Mouse (Mus musculus) MEL (cell line): ENCODE data around the gene Plekhg6. TPM values are rescaled to one million over a fixed set of nuclear protein-coding genes. Genes with fewer than 3 reads are reported as not detected.

ENCODE experiments used
- DNase-seq: peaks from one replicate; pipeline ENCODE4 v3.0.0; 2011; ENCODE audit warnings: low read depth, low spot score
- H3K27ac ChIP-seq: 2 replicates; pipeline ENCODE4 v1.5.1; 2012; ENCODE audit warnings: low read depth, mild to moderate bottlenecking, control low read depth, low read length, moderate library complexity; ENCODE audit not compliant: control insufficient read depth
- H3K27me3 ChIP-seq, 2 experiments: fragments of 150-350 bp in 1 of 2; sonication (generic) in 1 of 2; 2 replicates each; pipeline ENCODE4 v1.6.1; 2012; ENCODE audit warnings: low read length in 2 of 2, mild to moderate bottlenecking in 2 of 2, improper control_type of control experiment in 1 of 2, moderate library complexity in 1 of 2; ENCODE audit not compliant: insufficient read depth in 2 of 2, control insufficient read depth in 1 of 2
- H3K36me3 ChIP-seq, 2 experiments: 2 replicates each; pipeline ENCODE4 v1.6.1; 2012 to 2014; ENCODE audit warnings: low read length in 2 of 2, improper control_type of control experiment in 1 of 2, inconsistent platforms in 1 of 2, mild to moderate bottlenecking in 1 of 2; ENCODE audit not compliant: insufficient read depth in 2 of 2, control insufficient read depth in 1 of 2
- H3K4me1 ChIP-seq, 2 experiments: fragments of 150-350 bp in 1 of 2; sonication (generic) in 1 of 2; 2 replicates each; pipeline ENCODE4 v1.6.1; 2012; ENCODE audit warnings: low read length in 2 of 2, improper control_type of control experiment in 1 of 2, mild to moderate bottlenecking in 1 of 2; ENCODE audit not compliant: insufficient read depth in 2 of 2, control insufficient read depth in 1 of 2
- H3K4me3 ChIP-seq, 2 experiments: fragments of 150-350 bp in 1 of 2; sonication (generic) in 1 of 2; 2 replicates each; pipeline ENCODE4 v1.5.1; 2012; ENCODE audit warnings: low read depth in 2 of 2, low read length in 2 of 2, mild to moderate bottlenecking in 2 of 2, moderate library complexity in 2 of 2, control low read depth in 1 of 2, improper control_type of control experiment in 1 of 2; ENCODE audit not compliant: control insufficient read depth in 1 of 2, insufficient read depth in 1 of 2
- H3K79me2 ChIP-seq: 2 replicates; pipeline ENCODE4 v1.6.1; 2012; ENCODE audit warnings: mild to moderate bottlenecking, low read length, moderate library complexity; ENCODE audit not compliant: control insufficient read depth, poor library complexity, insufficient read depth
- H3K9ac ChIP-seq: 2 replicates; pipeline ENCODE4 v1.6.1; 2012; ENCODE audit warnings: low read depth, mild to moderate bottlenecking, control low read depth, low read length, moderate library complexity; ENCODE audit not compliant: control insufficient read depth, poor library complexity, severe bottlenecking
- H3K9me3 ChIP-seq: fragments of 150-350 bp; sonication (generic); replicated peaks from 2 replicates; pipeline ENCODE4 v1.6.1; 2012; ENCODE audit warnings: mild to moderate bottlenecking, low read length, improper control_type of control experiment, moderate library complexity; ENCODE audit not compliant: insufficient read depth
- BHLHE40 ChIP-seq: IDR thresholded peaks from 2 replicates; pipeline ENCODE4 v1.6.1; 2012; ENCODE audit warnings: low read depth, mild to moderate bottlenecking, inconsistent platforms, low read length, improper control_type of control experiment, borderline replicate concordance
- CHD2 ChIP-seq: IDR thresholded peaks from 2 replicates; pipeline ENCODE4 v1.6.1; 2011; ENCODE audit warnings: low read length, improper control_type of control experiment
- E2F4 ChIP-seq: IDR thresholded peaks from 2 replicates; pipeline ENCODE4 v1.6.1; 2011; ENCODE audit warnings: low read depth, low read length, improper control_type of control experiment, borderline replicate concordance
- ELF1 ChIP-seq: IDR thresholded peaks from 2 replicates; pipeline ENCODE4 v1.6.1; 2014; ENCODE audit warnings: low read depth, mild to moderate bottlenecking, inconsistent platforms, low read length, improper control_type of control experiment, moderate library complexity
- HCFC1 ChIP-seq: IDR thresholded peaks from 2 replicates; pipeline ENCODE4 v1.6.1; 2012; ENCODE audit warnings: low read depth, mild to moderate bottlenecking, inconsistent platforms, low read length, improper control_type of control experiment, moderate library complexity
- KAT2A ChIP-seq: conservative IDR thresholded peaks from 2 replicates; pipeline ENCODE4 v1.6.1; 2012; ENCODE audit warnings: low read depth, low read length, improper control_type of control experiment, inconsistent platforms
- MAFK ChIP-seq: IDR thresholded peaks from 2 replicates; pipeline ENCODE4 v1.6.1; 2011; ENCODE audit warnings: low read depth, mild to moderate bottlenecking, low read length, improper control_type of control experiment, borderline replicate concordance
- MAZ ChIP-seq: IDR thresholded peaks from 2 replicates; pipeline ENCODE4 v1.6.1; 2012; ENCODE audit warnings: low read depth, mild to moderate bottlenecking, inconsistent platforms, low read length, improper control_type of control experiment
- MEF2A ChIP-seq: IDR thresholded peaks from 2 replicates; pipeline ENCODE4 v1.6.1; 2014; ENCODE audit warnings: low read depth, mild to moderate bottlenecking, inconsistent platforms, low read length, improper control_type of control experiment; ENCODE audit not compliant: poor library complexity, insufficient replicate concordance, severe bottlenecking; ENCODE audit errors: extremely low read depth
- MYC ChIP-seq: IDR thresholded peaks from 2 replicates; pipeline ENCODE4 v1.6.1; 2011; ENCODE audit warnings: low read depth, mild to moderate bottlenecking, low read length, improper control_type of control experiment, moderate library complexity
- NELFE ChIP-seq: IDR thresholded peaks from 2 replicates; pipeline ENCODE4 v1.6.1; 2011; ENCODE audit warnings: low read depth, low read length, improper control_type of control experiment
- NRF1 ChIP-seq: IDR thresholded peaks from 2 replicates; pipeline ENCODE4 v1.6.1; 2014; ENCODE audit warnings: low read depth, mild to moderate bottlenecking, inconsistent platforms, low read length, improper control_type of control experiment, moderate library complexity; ENCODE audit not compliant: poor library complexity, insufficient read depth, severe bottlenecking
- POLR2AphosphoS5 ChIP-seq: IDR thresholded peaks from 2 replicates; pipeline ENCODE4 v1.6.1; 2012; ENCODE audit warnings: low read depth, borderline replicate concordance, mild to moderate bottlenecking, inconsistent platforms, low read length, moderate library complexity, mixed read lengths
- SIN3A ChIP-seq: IDR thresholded peaks from 2 replicates; pipeline ENCODE4 v1.6.1; 2012; ENCODE audit warnings: low read length, improper control_type of control experiment, inconsistent platforms
- TBP ChIP-seq: IDR thresholded peaks from 2 replicates; pipeline ENCODE4 v1.8.0; 2011; ENCODE audit warnings: low read depth, low read length, improper control_type of control experiment
- UBTF ChIP-seq: IDR thresholded peaks from 2 replicates; pipeline ENCODE4 v1.6.1; 2012; ENCODE audit warnings: low read depth, mild to moderate bottlenecking, inconsistent platforms, low read length, improper control_type of control experiment, moderate library complexity, borderline replicate concordance; ENCODE audit not compliant: insufficient read depth
- USF2 ChIP-seq, 2 experiments: IDR thresholded peaks; 2 replicates each; pipeline ENCODE4 v1.6.1; 2011 to 2012; ENCODE audit warnings: improper control_type of control experiment in 2 of 2, low read length in 2 of 2, borderline replicate concordance in 1 of 2, inconsistent platforms in 1 of 2, low read depth in 1 of 2, mild to moderate bottlenecking in 1 of 2; ENCODE audit not compliant: insufficient read depth in 1 of 2
- ZC3H11A ChIP-seq: IDR thresholded peaks from 2 replicates; pipeline ENCODE4 v1.6.1; 2012; ENCODE audit warnings: low read depth, mild to moderate bottlenecking, inconsistent platforms, low read length, improper control_type of control experiment
- ZNF384 ChIP-seq: IDR thresholded peaks from 2 replicates; pipeline ENCODE4 v1.6.1; 2012; ENCODE audit warnings: low read depth, mild to moderate bottlenecking, inconsistent platforms, low read length, improper control_type of control experiment
- polyA plus RNA-seq, 2 experiments: library from polyadenylated mRNA; stranded (reverse) in 1 of 2; unstranded in 1 of 2; fragments of >175 nt in 1 of 2; fragments of >200 nt in 1 of 2; gene quantifications; 2 replicates each; pipeline versions ENCODE4 v1.2.1 to v1.2.4; 2012; ENCODE audit warnings: low replicate concordance in 2 of 2, low read depth in 1 of 2; ENCODE audit not compliant: insufficient read length in 2 of 2, insufficient read depth in 1 of 2, missing spikeins in 1 of 2
- total RNA-seq: library from RNA; depleted of rRNA; stranded (reverse); fragments of 300-350 nt; gene quantifications from 2 replicates; pipeline ENCODE4 v1.2.3, GENCODE M21; 2012

Plekhg6 gene
- total and polyA plus RNA-seq, 3 experiments: 0.13 TPM; not detected in 2

DNA sequence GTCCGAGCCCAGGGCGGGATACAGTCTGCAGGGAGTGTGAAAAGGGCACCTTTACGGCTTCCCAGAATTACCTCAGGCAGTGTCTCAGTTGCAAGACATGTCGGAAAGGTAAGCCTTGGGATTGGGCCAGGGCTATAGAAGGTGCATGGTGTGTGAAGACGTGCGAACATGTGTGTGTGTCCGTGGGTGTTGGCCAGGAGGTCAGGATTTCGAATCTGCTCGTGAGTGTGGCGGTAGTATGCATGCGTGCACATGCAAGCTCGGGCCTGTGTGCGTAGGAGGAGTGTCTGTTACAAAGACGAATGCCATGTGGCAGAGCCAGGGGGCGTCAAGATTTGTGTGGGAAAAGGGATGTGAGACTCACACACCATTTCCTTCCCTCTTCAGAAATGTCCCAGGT, 23.3 kb downstream of the Plekhg6 start:
- Histone ChIP-seq H3K27me3 (no peaks in the 10 kb centered on the region), H3K27ac (no peak overlapping the region), H3K4me3 (no peak overlapping the region), H3K79me2 (0 out of 2 replicates have a peak, but pooled peaks cover 3% of the 10 kb centered on the region), H3K9me3 (no peaks in the 10 kb centered on the region), H3K36me3 (peaks cover 2 to 24% of the 10 kb centered on the region in 2 experiments; a peak in 3 of 4 replicates), H3K4me1 (peaks cover 7 to 29% of the 10 kb centered on the region in 2 experiments), H3K9ac (no peak overlapping the region)
- no peak for DNase-seq
- TF ChIP-seq BHLHE40 (no peak), NRF1 (no peak), HCFC1 (no peak), MAFK (no peak), USF2 (IDR thresholded peaks at IDR 0.05; ENCODE audit: borderline replicate concordance in 1 of 2, insufficient read depth in 1 of 2, low read depth in 1 of 2, low read length in 2 of 2) (no peak), SIN3A (no peak), MAZ (no peak), NELFE (no peak), ZNF384 (no peak), MEF2A (no peak), E2F4 (no peak), ZC3H11A (no peak), UBTF (no peak), KAT2A (no peak), ELF1 (no peak), TBP (no peak), CHD2 (no peak)

GRCm38 (mm10) chr6:125356264-125356663, 24.3 kb downstream of the Plekhg6 start:
- Histone ChIP-seq H3K27me3 (no peaks in the 10 kb centered on the region), H3K79me2 (peaks cover 12% of the 10 kb centered on the region), H3K4me1 (peaks cover 7 to 40% of the 10 kb centered on the region in 2 experiments), H3K9me3 (no peaks in the 10 kb centered on the region), H3K4me3 (no peak overlapping the region), H3K36me3 (peaks cover 1 to 34% of the 10 kb centered on the region in 2 experiments; a peak in 3 of 4 replicates), H3K9ac (no peak overlapping the region), H3K27ac (no peak overlapping the region)
- no peak for TF ChIP-seq MYC
- no peak for TF ChIP-seq POLR2AphosphoS5
- DNase-seq: no peak
